Mouse (Mus musculus) midbrain, embryonic 12.5 days (tissue): Measurements from ENCODE around the gene Ggta1. TPM values are rescaled to one million over a fixed set of nuclear protein-coding genes. Genes with fewer than 3 reads are reported as not detected.

ENCODE experiments used
- ATAC-seq: fragments of 200-750 bp; cut with Nextera tagmentation; 2 replicates; pipeline ENCODE4 v1.8.0; 2017; ENCODE audit warnings: low read depth, moderate TSS enrichment, moderate library complexity; ENCODE audit not compliant: low FRiP score
- H3K27ac ChIP-seq: fragments of 300-500 bp; sonication (generic); replicated peaks from 2 replicates; pipeline ENCODE4 v1.5.1; 2016; ENCODE audit warnings: mild to moderate bottlenecking
- H3K27me3 ChIP-seq: fragments of 300-500 bp; sonication (generic); 2 replicates; pipeline ENCODE4 v1.6.1; 2016; ENCODE audit warnings: mild to moderate bottlenecking
- H3K36me3 ChIP-seq: fragments of 300-500 bp; sonication (generic); 2 replicates; pipeline ENCODE4 v1.6.1; 2016
- H3K4me1 ChIP-seq: fragments of 300-500 bp; sonication (generic); 2 replicates; pipeline ENCODE4 v1.6.1; 2016
- H3K4me2 ChIP-seq: fragments of 300-500 bp; sonication (generic); replicated peaks from 2 replicates; pipeline ENCODE4 v1.6.1; 2016; ENCODE audit warnings: mild to moderate bottlenecking, moderate library complexity
- H3K4me3 ChIP-seq: fragments of 300-500 bp; sonication (generic); 2 replicates; pipeline ENCODE4 v1.5.1; 2016; ENCODE audit warnings: mild to moderate bottlenecking
- H3K9ac ChIP-seq: fragments of 300-500 bp; sonication (generic); replicated peaks from 2 replicates; pipeline ENCODE4 v1.6.1; 2016; ENCODE audit warnings: mild to moderate bottlenecking, moderate library complexity
- H3K9me3 ChIP-seq: fragments of 300-500 bp; sonication (generic); 2 replicates; pipeline ENCODE4 v1.6.1; 2016; ENCODE audit warnings: mild to moderate bottlenecking
- WGBS: fragments of 180-500 bp; shearing (Covaris S2); methylation state at CpG from one replicate; pipeline ENCODE4 v1.1.7; 2016; 5-methylcytosine and 5-hydroxymethylcytosine counted together
- polyA plus RNA-seq: library from polyadenylated mRNA; unstranded; fragments of >200 nt; fragmentation: Nextera tagmentation; extraction: Ambion mirVana; gene quantifications from 2 replicates; pipeline ENCODE4 v1.2.1, GENCODE M21; 2016

The Ggta1 gene
- polyA plus RNA-seq, 1 experiment from 2014 or later, result 6.5 TPM

GRCm38 (mm10) chr2:35427559-35427958 lies 35.5 kb downstream of the Ggta1 start:
- 52% methylated on average over 2 of the region's 2 CpGs for WGBS
- Histone ChIP-seq H3K9ac (no peak overlapping the region), H3K27me3 (no peaks in the 10 kb centered on the region), H3K4me1 (no peaks in the 10 kb centered on the region), H3K4me3 (no peak overlapping the region), H3K4me2 (no peak overlapping the region), H3K36me3 (no peaks in the 10 kb centered on the region), H3K27ac (no peak overlapping the region), H3K9me3 (no peaks in the 10 kb centered on the region)
- ATAC-seq, result no peak

- no peaks in the 10 kb centered on the region for H3K9me3 ChIP-seq
- ATAC-seq, result no peak
- no peaks in the 10 kb centered on the region for H3K36me3 ChIP-seq
- WGBS, result 86% methylated on average over 1 of the region's 1 CpGs
- no peak overlapping the region for H3K4me3 ChIP-seq
- H3K27ac ChIP-seq, result no peak overlapping the region
- H3K4me1 ChIP-seq, result no peaks in the 10 kb centered on the region
- H3K9ac ChIP-seq, result no peak overlapping the region
- no peak overlapping the region for H3K4me2 ChIP-seq
- H3K27me3 ChIP-seq, result no peaks in the 10 kb centered on the region
Measured at GRCm38 (mm10) chr2:35423711-35424339, 39.2 kb downstream of the Ggta1 start.

GRCm38 (mm10) chr2:35422384-35422783 lies 40.6 kb downstream of the Ggta1 start:
- H3K9me3 ChIP-seq, result no peaks in the 10 kb centered on the region
- no peak overlapping the region for H3K4me2 ChIP-seq
- no peaks in the 10 kb centered on the region for H3K36me3 ChIP-seq
- H3K4me3 ChIP-seq, result no peak overlapping the region
- no peaks in the 10 kb centered on the region for H3K4me1 ChIP-seq
- no peak for ATAC-seq
- H3K9ac ChIP-seq, result no peak overlapping the region
- H3K27me3 ChIP-seq, result no peaks in the 10 kb centered on the region
- no peak overlapping the region for H3K27ac ChIP-seq
- 93% methylated on average over 3 of the region's 3 CpGs for WGBS

GRCm38 (mm10) chr2:35420681-35421080 lies 42.4 kb downstream of the Ggta1 start:
- no peak overlapping the region for H3K27ac ChIP-seq
- 83% methylated on average over 1 of the region's 1 CpGs for WGBS

GRCm38 (mm10) chr2:35419671-35420070 lies 43.4 kb downstream of the Ggta1 start:
- no peak for ATAC-seq
- no peak overlapping the region for H3K4me2 ChIP-seq
- H3K36me3 ChIP-seq, result no peaks in the 10 kb centered on the region
- 95% methylated on average over 2 of the region's 2 CpGs for WGBS
- H3K9ac ChIP-seq, result no peak overlapping the region
- H3K4me3 ChIP-seq, result no peak overlapping the region
- H3K9me3 ChIP-seq, result no peaks in the 10 kb centered on the region
- H3K27me3 ChIP-seq, result no peaks in the 10 kb centered on the region
- H3K4me1 ChIP-seq, result no peaks in the 10 kb centered on the region
- H3K27ac ChIP-seq, result no peak overlapping the region

More at GRCm38 (mm10) chr2:35420681-35421080, 42.4 kb downstream of the Ggta1 start:
- Histone ChIP-seq H3K36me3 (no peaks in the 10 kb centered on the region), H3K9ac (no peak overlapping the region), H3K27me3 (no peaks in the 10 kb centered on the region), H3K4me3 (no peak overlapping the region), H3K4me1 (no peaks in the 10 kb centered on the region), H3K9me3 (no peaks in the 10 kb centered on the region), H3K4me2 (no peak overlapping the region)
- ATAC-seq, result no peak

GRCm38 (mm10) chr2:35419243-35419642 lies 43.8 kb downstream of the Ggta1 start:
- WGBS, result 89% methylated on average over 3 of the region's 4 CpGs
- H3K27me3 ChIP-seq, result no peaks in the 10 kb centered on the region
- H3K9ac ChIP-seq, result no peak overlapping the region
- no peak for ATAC-seq
- H3K4me3 ChIP-seq, result no peak overlapping the region
- H3K9me3 ChIP-seq, result no peaks in the 10 kb centered on the region
- no peaks in the 10 kb centered on the region for H3K4me1 ChIP-seq
- H3K4me2 ChIP-seq, result no peak overlapping the region
- no peaks in the 10 kb centered on the region for H3K36me3 ChIP-seq
- H3K27ac ChIP-seq, result no peak overlapping the region

- H3K4me1 ChIP-seq, result no peaks in the 10 kb centered on the region
- no peaks in the 10 kb centered on the region for H3K36me3 ChIP-seq
- H3K4me2 ChIP-seq, result no peak overlapping the region
- H3K27ac ChIP-seq, result no peak overlapping the region
- H3K4me3 ChIP-seq, result no peak overlapping the region
- H3K27me3 ChIP-seq, result no peaks in the 10 kb centered on the region
- no peak for ATAC-seq
- 85% methylated on average over 1 of the region's 1 CpGs for WGBS
- no peaks in the 10 kb centered on the region for H3K9me3 ChIP-seq
- H3K9ac ChIP-seq, result no peak overlapping the region
Measured at GRCm38 (mm10) chr2:35417231-35417630, 45.8 kb downstream of the Ggta1 start.

- ATAC-seq, result no peak
- H3K4me1 ChIP-seq, result no peaks in the 10 kb centered on the region
- H3K36me3 ChIP-seq, result no peaks in the 10 kb centered on the region
- no peak overlapping the region for H3K4me2 ChIP-seq
- H3K27me3 ChIP-seq, result no peaks in the 10 kb centered on the region
- WGBS, result 79% methylated on average over 6 of the region's 6 CpGs
- no peak overlapping the region for H3K9ac ChIP-seq
- H3K9me3 ChIP-seq, result no peaks in the 10 kb centered on the region
- no peak overlapping the region for H3K27ac ChIP-seq
- no peak overlapping the region for H3K4me3 ChIP-seq
Measured at GRCm38 (mm10) chr2:35416473-35416872, 46.6 kb downstream of the Ggta1 start.

- no peak for ATAC-seq
- no peak overlapping the region for H3K4me2 ChIP-seq
- 97% methylated on average over 3 of the region's 3 CpGs for WGBS
- H3K27ac ChIP-seq, result no peak overlapping the region
- H3K9ac ChIP-seq, result no peak overlapping the region
- no peaks in the 10 kb centered on the region for H3K27me3 ChIP-seq
- H3K4me1 ChIP-seq, result no peaks in the 10 kb centered on the region
- no peaks in the 10 kb centered on the region for H3K36me3 ChIP-seq
- H3K9me3 ChIP-seq, result no peaks in the 10 kb centered on the region
- no peak overlapping the region for H3K4me3 ChIP-seq
Measured at GRCm38 (mm10) chr2:35412810-35413209, 50.2 kb downstream of the Ggta1 start.

- Histone ChIP-seq H3K36me3 (no peaks in the 10 kb centered on the region), H3K9me3 (no peaks in the 10 kb centered on the region), H3K4me2 (no peak overlapping the region), H3K4me1 (no peaks in the 10 kb centered on the region), H3K4me3 (no peak overlapping the region), H3K27me3 (no peaks in the 10 kb centered on the region), H3K27ac (no peak overlapping the region), H3K9ac (no peak overlapping the region)
- ATAC-seq, result no peak
- WGBS, result 90% methylated on average over 2 of the region's 2 CpGs
Measured at GRCm38 (mm10) chr2:35412246-35412645, 50.8 kb downstream of the Ggta1 start.

GRCm38 (mm10) chr2:35411640-35412190 lies 51.3 kb downstream of the Ggta1 start:
- no peak overlapping the region for H3K4me3 ChIP-seq
- no peak overlapping the region for H3K27ac ChIP-seq
- no peaks in the 10 kb centered on the region for H3K36me3 ChIP-seq
- H3K27me3 ChIP-seq, result no peaks in the 10 kb centered on the region
- H3K9ac ChIP-seq, result no peak overlapping the region
- H3K4me2 ChIP-seq, result no peak overlapping the region
- H3K4me1 ChIP-seq, result no peaks in the 10 kb centered on the region
- no peaks in the 10 kb centered on the region for H3K9me3 ChIP-seq
- WGBS, result 85% methylated on average over 10 of the region's 10 CpGs
- no peak for ATAC-seq

GRCm38 (mm10) chr2:35409466-35409865 lies 53.6 kb downstream of the Ggta1 start:
- Histone ChIP-seq H3K27ac (no peak overlapping the region), H3K4me2 (no peak overlapping the region), H3K4me3 (no peak overlapping the region), H3K4me1 (no peaks in the 10 kb centered on the region), H3K36me3 (no peaks in the 10 kb centered on the region), H3K9me3 (no peaks in the 10 kb centered on the region), H3K9ac (no peak overlapping the region), H3K27me3 (no peaks in the 10 kb centered on the region)
- no peak for ATAC-seq
- 89% methylated on average over 6 of the region's 6 CpGs for whole genome bisulfite sequencing
